28 mouse cellular contexts compared by ENCODE assay signal in genomic region chr2:140185685-140186210, GRCm38 (mm10). TPM values are rescaled to one million over a fixed set of nuclear protein-coding genes. Genes with fewer than 3 reads are reported as not detected.
DNase-seq lines count a peak whose midpoint lies in the region; ATAC-seq and TF ChIP-seq lines count a peak whose summit lies in the region.
"Not testable (repeated sequence)": the region's sequence is repeated elsewhere in the genome, so short reads cannot be mapped to it uniquely, and the experiment has no call there.
"Had no signal": no experiment of that assay in that cellular context is flagged by ENCODE, and none has a peak within 500 bp of the region (broad histone marks: within the 10 kb centered on the region; RNA-seq: fewer than 3 reads in every experiment).

No protein-coding gene starts in this region.

- H3K9ac ChIP-seq in ES-Bruce4 (ENCODE audit: low read depth, poor library complexity, severe bottlenecking); hindbrain, postnatal 0 days (replicated peaks; ENCODE audit: low read length); lung, postnatal 0 days (replicated peaks; ENCODE audit: low read depth): not testable (repeated sequence)

- 89% methylated on average over 3 of the region's 3 CpGs for WGBS in hindbrain, postnatal 0 days
- 95% methylated on average over 3 of the region's 3 CpGs for WGBS in lung, postnatal 0 days

- H3K4me1 ChIP-seq in ES-Bruce4 (ENCODE audit: control insufficient read depth, insufficient read depth, low read length); hindbrain, postnatal 0 days (ENCODE audit: insufficient read depth, low read length); lung, postnatal 0 days (ENCODE audit: insufficient read depth, low read depth, low read length): not testable (repeated sequence)

- not testable (repeated sequence) for H3K9me3 ChIP-seq in ES-Bruce4 (replicated peaks; ENCODE audit: control insufficient read depth, insufficient read depth, low read length, poor library complexity, severe bottlenecking); hindbrain, postnatal 0 days (ENCODE audit: low read length); lung, postnatal 0 days (ENCODE audit: low read length)

- not testable (repeated sequence) for H3K36me3 ChIP-seq in ES-Bruce4 (ENCODE audit: control insufficient read depth, insufficient read depth, low read length, poor library complexity, severe bottlenecking); hindbrain, postnatal 0 days (ENCODE audit: insufficient read depth, low read length); lung, postnatal 0 days (ENCODE audit: insufficient read depth, low read length)

- H3K27me3 ChIP-seq in ES-Bruce4 (ENCODE audit: control insufficient read depth, insufficient read depth, low read length, poor library complexity, severe bottlenecking); hindbrain, postnatal 0 days (ENCODE audit: insufficient read depth, low read length); lung, postnatal 0 days (replicated peaks; ENCODE audit: insufficient read depth, low read length): not testable (repeated sequence)

- TF ChIP-seq EP300 in ES-Bruce4 (IDR thresholded peaks at IDR 0.05; ENCODE audit: insufficient read depth, low read depth, low read length); lung, postnatal 0 days (IDR thresholded peaks at IDR 0.05): not testable (repeated sequence)

- TF ChIP-seq POLR2A in ES-Bruce4 (IDR thresholded peaks at IDR 0.05; ENCODE audit: insufficient read depth, low read length): not testable (repeated sequence)

- DNase-seq in ZHBTc4 (ENCODE audit: low read depth, low spot score): peak; percentile 75
- DNase-seq in hindbrain, postnatal 0 days (ENCODE audit: low spot score): peak; percentile 7
- not testable (repeated sequence) for DNase-seq in layer of hippocampus, adult 2 months (ENCODE audit: low spot score in 2 of 2); lung, postnatal 0 days (ENCODE audit: low spot score)

- H3K4me2 ChIP-seq in hindbrain, postnatal 0 days (ENCODE audit: low read depth, low read length); lung, postnatal 0 days (replicated peaks; ENCODE audit: low read depth, low read length): not testable (repeated sequence)

- peak overlapping the region; percentile 72 for H3K27ac ChIP-seq in ES-Bruce4 (ENCODE audit: insufficient read depth, low read length)
- H3K27ac ChIP-seq in hindbrain, postnatal 0 days; layer of hippocampus, adult 2 months; lung, postnatal 0 days (ENCODE audit: low read length): not testable (repeated sequence)

- ATAC-seq in hindbrain, postnatal 0 days; lung, postnatal 0 days: not testable (repeated sequence)

- not testable (repeated sequence) for TF ChIP-seq CTCF in ES-Bruce4 (IDR thresholded peaks at IDR 0.05; ENCODE audit: low read depth, low read length)
- TF ChIP-seq CTCF in hindbrain, postnatal 0 days (IDR thresholded peaks at IDR 0.05; ENCODE audit: low read depth): peak; percentile 34; the same call in 1 of the 2 replicates
- TF ChIP-seq CTCF in layer of hippocampus, adult 2 months (conservative IDR thresholded peaks at IDR 0.05): peak; percentile 60
- peak; percentile 9; the same call in 1 of the 2 replicates for TF ChIP-seq CTCF in lung, postnatal 0 days (IDR thresholded peaks at IDR 0.05)

- not testable (repeated sequence) for H3K4me3 ChIP-seq in ES-Bruce4 (ENCODE audit: low read depth, low read length); hindbrain, postnatal 0 days (ENCODE audit: low read length); layer of hippocampus, adult 2 months; lung, postnatal 0 days (ENCODE audit: low read depth, low read length)

RNA-seq across cellular contexts. Expression of gene Ndufaf5, which starts 15.3 kb away (rescaled TPM):
- 14.9 and 20.5 TPM in 2 replicates for polyA plus RNA-seq in ES-Bruce4 (2011; ENCODE audit: insufficient read depth, insufficient read length, low read depth, missing spikeins)
- 30.7 and 39.2 TPM in 2 replicates for total RNA-seq in hindbrain, postnatal 0 days (2014; rRNA removed)
- 65.3 and 66.2 TPM in 2 replicates for polyA plus RNA-seq in hindbrain, postnatal 0 days (2015; fragmentation: Nextera tagmentation; extraction: Ambion mirVana)
- total RNA-seq in layer of hippocampus, adult 2 months (2021): 10 to 100 TPM; 50.3 to 54.6 TPM
- polyA plus RNA-seq in lung, postnatal 0 days (2015; fragmentation: Nextera tagmentation; extraction: Ambion mirVana): 9.2 and 9.4 TPM in 2 replicates

RNA-seq across cellular contexts. Expression of gene Esf1, which starts 15.4 kb away (rescaled TPM):
- 61.0 and 65.2 TPM in 2 replicates for polyA plus RNA-seq in ES-Bruce4 (2011; ENCODE audit: insufficient read depth, insufficient read length, low read depth, missing spikeins)
- total RNA-seq in hindbrain, postnatal 0 days (2014; rRNA removed): 4.7 and 10.8 TPM in 2 replicates
- polyA plus RNA-seq in hindbrain, postnatal 0 days (2015; fragmentation: Nextera tagmentation; extraction: Ambion mirVana): 16.1 and 18.2 TPM in 2 replicates
- total RNA-seq in layer of hippocampus, adult 2 months (2021): 10 to 100 TPM; 20.0 to 23.5 TPM
- polyA plus RNA-seq in lung, postnatal 0 days (2015; fragmentation: Nextera tagmentation; extraction: Ambion mirVana): 12.1 and 15.1 TPM in 2 replicates

RNA-seq across cellular contexts. Expression of gene Gm17374, which starts 33.9 kb away (rescaled TPM):
- not detected in 2 replicates for polyA plus RNA-seq in ES-Bruce4 (2011; ENCODE audit: insufficient read depth, insufficient read length, low read depth, missing spikeins)
- total RNA-seq in hindbrain, postnatal 0 days (2014; rRNA removed): not detected in 2 replicates
- polyA plus RNA-seq in hindbrain, postnatal 0 days (2015; fragmentation: Nextera tagmentation; extraction: Ambion mirVana): not detected in 2 replicates
- not detected for total RNA-seq in layer of hippocampus, adult 2 months (2021)
- not detected in 2 replicates for polyA plus RNA-seq in lung, postnatal 0 days (2015; fragmentation: Nextera tagmentation; extraction: Ambion mirVana)
- total RNA-seq: adrenal gland, adult 2 months; adrenal gland, postnatal 14 days; adrenal gland, postnatal 4 days; ES-E14; gastrocnemius, adult 18-20 months; gastrocnemius, postnatal 10 days; gastrocnemius, postnatal 36 days; granulocyte monocyte progenitor cell, adult 5-6 weeks; heart, adult 2 months; heart, postnatal 14 days; heart, postnatal 4 days had no signal
- polyA plus RNA-seq: adrenal gland, adult 2 months; cortical plate, adult 2 months; embryonic facial prominence, embryonic 10.5 days; embryonic facial prominence, embryonic 13.5 days; erythroblast, embryonic 14.5 days; forebrain, embryonic 12.5 days; forebrain, embryonic 15.5 days; heart, adult 2 months; heart, embryonic 10.5 days; heart, embryonic 13.5 days; heart, embryonic 16.5 days; hindbrain, embryonic 11.5 days; hindbrain, embryonic 14.5 days; intestine, embryonic 14.5 days had no signal
